Mouse (Mus musculus): ENCODE data around the gene Paox.

Paox gene

GRCm38 (mm10) chr7:140115583-140116328, at the start of gene Paox:
Gene Paox, plus strand, starts transcription at chr7:140115799.
- peak; percentile 76 to 77 for DNase-seq (ENCODE audit: low spot score in 2 of 2)

GRCm38 (mm10) chr7:140067397-140067796, 48.2 kb upstream of the Paox start:
- no peak for DNase-seq (ENCODE audit: low spot score in 2 of 2)

- DNase-seq (ENCODE audit: low spot score in 2 of 2): peak in 1 of 2 experiments; percentile 19
Observed at GRCm38 (mm10) chr7:140070042-140070711, 45.4 kb upstream of the Paox start.

GRCm38 (mm10) chr7:140077698-140078097, 37.9 kb upstream of the Paox start:
- no peak for DNase-seq (ENCODE audit: low spot score in 2 of 2)

- peak in 1 of 2 experiments; percentile 44 for DNase-seq (ENCODE audit: low spot score in 2 of 2)
Observed at GRCm38 (mm10) chr7:140078711-140079110, 36.9 kb upstream of the Paox start.

GRCm38 (mm10) chr7:140080503-140081156, 35.0 kb upstream of the Paox start:
- DNase-seq (ENCODE audit: low spot score in 2 of 2): peak; percentile 41 to 51

GRCm38 (mm10) chr7:140081408-140082241, 34.0 kb upstream of the Paox start:
- DNase-seq (ENCODE audit: low spot score in 2 of 2): no peak

- no peak for DNase-seq (ENCODE audit: low spot score in 2 of 2)
Observed at GRCm38 (mm10) chr7:140082242-140082678, 33.3 kb upstream of the Paox start, which contains the start of gene Caly. Gene Caly, minus strand, starts transcription at chr7:140082548.

GRCm38 (mm10) chr7:140090601-140091000, 25.0 kb upstream of the Paox start:
- no peak for DNase-seq (ENCODE audit: low spot score in 2 of 2)

- no peak for DNase-seq (ENCODE audit: low spot score in 2 of 2)
Observed at GRCm38 (mm10) chr7:140092924-140093528, 22.6 kb upstream of the Paox start, which contains the start of gene Prap1. Gene Prap1, plus strand, starts transcription at chr7:140093395.

GRCm38 (mm10) chr7:140094954-140095353, 20.6 kb upstream of the Paox start:
- DNase-seq (ENCODE audit: low spot score in 2 of 2): no peak

- no peak for DNase-seq (ENCODE audit: low spot score in 2 of 2)
Observed at GRCm38 (mm10) chr7:140095556-140095955, 20.0 kb upstream of the Paox start.

GRCm38 (mm10) chr7:140096055-140096454, 19.5 kb upstream of the Paox start:
- no peak for DNase-seq (ENCODE audit: low spot score in 2 of 2)

- DNase-seq (ENCODE audit: low spot score in 2 of 2): no peak
Observed at GRCm38 (mm10) chr7:140098466-140098865, 17.1 kb upstream of the Paox start.

GRCm38 (mm10) chr7:140101498-140101897, 14.1 kb upstream of the Paox start:
- DNase-seq (ENCODE audit: low spot score in 2 of 2): no peak

- peak; percentile 86 to 89 for DNase-seq (ENCODE audit: low spot score in 2 of 2)
Observed at GRCm38 (mm10) chr7:140101993-140102860, 13.4 kb upstream of the Paox start, which contains the start of gene Fuom. Gene Fuom, minus strand, starts transcription at chr7:140102441.

GRCm38 (mm10) chr7:140104009-140104408, 11.6 kb upstream of the Paox start:
- no peak for DNase-seq (ENCODE audit: low spot score in 2 of 2)

- DNase-seq (ENCODE audit: low spot score in 2 of 2): no peak
Observed at GRCm38 (mm10) chr7:140111943-140112342, 3.7 kb upstream of the Paox start.

GRCm38 (mm10) chr7:140116329-140117054, 893 bp downstream of the Paox start, which contains the start of gene Echs1:
Gene Echs1, minus strand, starts transcription at chr7:140116476.
- DNase-seq (ENCODE audit: low spot score in 2 of 2): peak; percentile 91 to 93
